8 mouse cellular contexts compared by ENCODE assay signal in the genomic region with DNA sequence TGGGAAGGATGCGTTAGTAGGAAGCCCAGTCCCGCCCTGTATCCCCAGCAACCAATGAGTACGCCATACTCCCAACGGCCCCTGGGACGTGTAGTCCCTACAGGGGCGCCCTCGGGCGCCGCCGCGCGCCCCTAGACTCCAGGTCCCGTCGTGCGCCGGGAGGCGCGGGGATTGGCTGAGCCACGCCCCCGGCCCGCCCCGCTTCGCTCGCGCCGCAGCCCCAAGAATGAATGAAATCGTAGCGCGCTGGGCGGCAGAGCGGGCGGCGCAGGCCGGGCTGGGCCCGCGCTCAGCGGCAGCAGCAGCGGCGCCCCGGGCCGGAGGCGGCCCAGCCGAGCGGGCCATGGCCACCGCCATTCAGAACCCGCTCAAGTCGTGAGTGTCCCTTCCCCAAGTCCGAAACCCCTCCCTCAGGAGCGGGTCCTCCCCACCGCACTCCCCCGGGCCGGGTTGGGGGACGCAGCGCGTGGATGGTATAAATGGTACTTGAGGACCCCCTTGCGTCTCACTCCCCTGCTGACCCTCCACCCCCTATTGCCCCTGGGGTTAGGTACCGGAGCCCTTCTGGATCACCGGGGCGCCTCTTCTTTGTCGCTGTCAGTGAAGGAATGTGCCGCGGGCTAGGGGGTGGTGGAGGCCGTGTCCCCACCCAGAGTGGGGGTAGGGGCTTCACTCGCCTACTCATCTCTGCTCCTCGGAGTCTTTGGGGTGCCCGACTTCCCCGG. TPM values are rescaled to one million over a fixed set of nuclear protein-coding genes. Genes with fewer than 3 reads are reported as not detected.
A peak's percentile ranks its signal among the peaks of the same experiment; 100 is the strongest.
DNase-seq lines count a peak whose midpoint lies in the region; ATAC-seq and TF ChIP-seq lines count a peak whose summit lies in the region.

A gene (plus strand): TSS at position 214 of the 725 bp plus-strand sequence.

- under 1% methylated on average over 56 of the region's 67 CpGs for WGBS in hindbrain, embryonic 16.5 days

- H3K27me3 ChIP-seq in hindbrain, embryonic 16.5 days (replicated peaks; ENCODE audit: control insufficient read depth, insufficient read depth, low read length), result no peaks in the 10 kb centered on the region

- intact Hi-C loops in left cerebral cortex, adult 2 months (cut with DNase I), result loop anchor here (2.0 to 5.0 kb wide), 2 partner anchors 177 to 219 kb away; a partner anchor contains a TSS

- H3K27ac ChIP-seq in hindbrain, embryonic 16.5 days (ENCODE audit: low read depth, low read length), result peak within 1 kb of the TSS; percentile 79
- peak within 1 kb of the TSS; percentile 77 for H3K27ac ChIP-seq in left cerebral cortex, adult 2 months

- TF ChIP-seq CTCF in left cerebral cortex, adult 2 months (IDR thresholded peaks at IDR 0.05), result peak; percentile 32

- no peaks in the 10 kb centered on the region for H3K9me3 ChIP-seq in hindbrain, embryonic 16.5 days (ENCODE audit: control insufficient read depth, low read length)

- peak within 1 kb of the TSS; percentile 83 for H3K4me2 ChIP-seq in hindbrain, embryonic 16.5 days (ENCODE audit: low read length)

- peak; percentile 86 for ATAC-seq in hindbrain, embryonic 16.5 days

- peak within 1 kb of the TSS; percentile 87 for H3K9ac ChIP-seq in hindbrain, embryonic 16.5 days (ENCODE audit: low read depth, low read length)

- peak within 1 kb of the TSS; percentile 75 for H3K4me3 ChIP-seq in hindbrain, embryonic 16.5 days (ENCODE audit: low read length)
- H3K4me3 ChIP-seq in left cerebral cortex, adult 2 months, result peak within 1 kb of the TSS; percentile 77

- no peaks in the 10 kb centered on the region for H3K36me3 ChIP-seq in hindbrain, embryonic 16.5 days (ENCODE audit: control insufficient read depth, insufficient read depth, low read length)

- H3K4me1 ChIP-seq in hindbrain, embryonic 16.5 days (ENCODE audit: control insufficient read depth, insufficient read depth, low read depth, low read length), result peaks cover 21% of the 10 kb centered on the region

- DNase-seq in heart, adult 11 months, result peak; percentile 98
- DNase-seq in heart, adult 8-10 months (ENCODE audit: low spot score), result no peak
- DNase-seq in cerebellum, postnatal 25 days, result peak; percentile 88 to 95
- DNase-seq in gastrocnemius, adult 18-20 months (ENCODE audit: low spot score), result peak; percentile 76
- peak; percentile 90 to 93 for DNase-seq in left cerebral cortex, adult 2 months (ENCODE audit: extremely low spot score in 1 of 2, low spot score in 2 of 2)
- peak; percentile 77 for DNase-seq in lung, postnatal 36 days
- peak; percentile 87 to 88 for DNase-seq in right cerebral cortex, adult 2 months (ENCODE audit: low spot score in 2 of 2)

RNA-seq across cellular contexts. Expression of the gene that starts here (rescaled TPM):
- total RNA-seq in heart, adult 8-10 months (2022), result under 1 TPM in 3 of 4 experiments, not detected in 1; 0.13 to 0.23 (median 0.22) TPM
- total RNA-seq in gastrocnemius, adult 18-20 months (2021), result 1 to 10 TPM; 2.4 to 2.7 TPM
- 166 and 173 TPM in 2 replicates for polyA plus RNA-seq in hindbrain, embryonic 16.5 days (2015; fragmentation: Nextera tagmentation; extraction: Ambion mirVana)
- 100 to 1,000 TPM; 114 to 128 TPM for total RNA-seq in left cerebral cortex, adult 2 months (2021)

Comparison
In these comparisons a context has a peak if more than half of its experiments do, and no peak if none do; other contexts are left out.
1. RNA of the gene that starts here (total RNA-seq): 114 to 128 TPM in left cerebral cortex, adult 2 months; 2.4 to 2.7 TPM in gastrocnemius, adult 18-20 months and 0.13 to 0.23 TPM in heart, adult 8-10 months; every median in the first group is over 10 times any median in the second.